Mouse (Mus musculus) liver, embryonic 11.5 days (tissue): ENCODE data around the gene Meltf. TPM values are rescaled to one million over a fixed set of nuclear protein-coding genes. Genes with fewer than 3 reads are reported as not detected.
"Not testable (repeated sequence)": the region's sequence is repeated elsewhere in the genome, so short reads cannot be mapped to it uniquely, and the experiment has no call there.

Source experiments
- ATAC-seq: fragments of 200-750 bp; cut with Nextera tagmentation; replicated peaks from 2 replicates; pipeline ENCODE4 v1.8.0; 2017; ENCODE audit warnings: moderate number of reproducible peaks, mild to moderate bottlenecking, moderate TSS enrichment, moderate library complexity; ENCODE audit not compliant: low FRiP score
- DNase-seq: peaks from one replicate; pipeline ENCODE4 v3.0.0-alpha.2; 2017; ENCODE audit warnings: low spot score
- H3K27ac ChIP-seq: fragments of 300-500 bp; sonication (generic); 2 replicates; pipeline ENCODE4 v1.5.1; 2014; ENCODE audit warnings: mild to moderate bottlenecking, low read depth, low read length, control low read depth
- H3K27me3 ChIP-seq: fragments of 300-500 bp; sonication (generic); replicated peaks from 2 replicates; pipeline ENCODE4 v1.6.1; 2014; ENCODE audit warnings: low read length, mixed read lengths; ENCODE audit not compliant: control insufficient read depth, insufficient read depth
- H3K36me3 ChIP-seq: fragments of 300-500 bp; sonication (generic); 2 replicates; pipeline ENCODE4 v1.6.1; 2014; ENCODE audit warnings: mild to moderate bottlenecking, low read length, moderate library complexity, mixed read lengths; ENCODE audit not compliant: control insufficient read depth, insufficient read depth
- H3K4me1 ChIP-seq: fragments of 300-500 bp; sonication (generic); replicated peaks from 2 replicates; pipeline ENCODE4 v1.6.1; 2014; ENCODE audit warnings: low read length, mixed read lengths; ENCODE audit not compliant: control insufficient read depth, insufficient read depth
- H3K4me2 ChIP-seq: fragments of 300-500 bp; sonication (generic); 2 replicates; pipeline ENCODE4 v1.6.1; 2014; ENCODE audit warnings: mild to moderate bottlenecking, control low read depth, moderate library complexity
- H3K4me3 ChIP-seq: fragments of 300-500 bp; sonication (generic); 2 replicates; pipeline ENCODE4 v1.5.1; 2014; ENCODE audit warnings: low read depth, low read length, control low read depth
- H3K9ac ChIP-seq: fragments of 300-500 bp; sonication (generic); 2 replicates; pipeline ENCODE4 v1.6.1; 2014; ENCODE audit warnings: low read depth, low read length, control low read depth
- H3K9me3 ChIP-seq: fragments of 300-500 bp; sonication (generic); 2 replicates; pipeline ENCODE4 v1.6.1; 2016; ENCODE audit warnings: low read length, inconsistent platforms, mixed read lengths; ENCODE audit not compliant: control insufficient read depth
- WGBS: fragments of 180-500 bp; shearing (Covaris S2); extraction: QIAGEN DNeasy Blood & Tissue Kit; methylation state at CpG from one replicate; pipeline ENCODE4 v1.1.7; 2014; 5-methylcytosine and 5-hydroxymethylcytosine counted together
- polyA plus RNA-seq: library from polyadenylated mRNA; unstranded; fragments of >200 nt; fragmentation: Nextera tagmentation; extraction: Ambion mirVana; gene quantifications from 2 replicates; pipeline ENCODE4 v1.2.1, GENCODE M21; 2014

Gene Meltf
- polyA plus RNA-seq, 1 experiment from 2014 or later, result 0.33 TPM

GRCm38 (mm10) chr16:31945986-31946385 lies 67.4 kb downstream of the Meltf start:
- not testable (repeated sequence) for ATAC-seq, H3K36me3 ChIP-seq, H3K4me3 ChIP-seq, H3K9ac ChIP-seq, H3K27me3 ChIP-seq, DNase-seq, H3K27ac ChIP-seq, H3K9me3 ChIP-seq
- WGBS, result 84% methylated on average over 6 of the region's 6 CpGs
- Histone ChIP-seq H3K4me1 (peaks cover 15% of the 10 kb centered on the region), H3K4me2 (peak overlapping the region; percentile 92; the same call in 1 of the 2 replicates)

- Histone ChIP-seq H3K27me3 (no peaks in the 10 kb centered on the region), H3K4me2 (peak overlapping the region; percentile 92), H3K9ac (peak overlapping the region; percentile 84), H3K4me3 (peak overlapping the region; percentile 84), H3K27ac (peak overlapping the region; percentile 84; the same call in 1 of the 2 replicates), H3K4me1 (peaks cover 15% of the 10 kb centered on the region), H3K9me3 (no peaks in the 10 kb centered on the region), H3K36me3 (0 out of 2 replicates have a peak, but pooled peaks cover 11% of the 10 kb centered on the region)
- WGBS, result 16% methylated on average over 8 of the region's 8 CpGs
- DNase-seq (no peak), ATAC-seq (no peak)
These were observed 68.7 kb downstream of the Meltf start for GRCm38 (mm10) chr16:31947333-31947732.

GRCm38 (mm10) chr16:31947901-31948316 lies 69.3 kb downstream of the Meltf start:
- peak overlapping the region; percentile 84 for H3K4me3 ChIP-seq
- no peaks in the 10 kb centered on the region for H3K27me3 ChIP-seq
- DNase-seq (no peak), ATAC-seq (peak; percentile 68)
- peaks cover 15% of the 10 kb centered on the region for H3K4me1 ChIP-seq
- peak overlapping the region; percentile 84 for H3K9ac ChIP-seq
- H3K4me2 ChIP-seq, result peak overlapping the region; percentile 92
- under 1% methylated on average over 38 of the region's 38 CpGs for WGBS
- H3K27ac ChIP-seq, result peak overlapping the region; percentile 84
- no peaks in the 10 kb centered on the region for H3K9me3 ChIP-seq
- 0 out of 2 replicates have a peak, but pooled peaks cover 11% of the 10 kb centered on the region for H3K36me3 ChIP-seq

- Histone ChIP-seq H3K27ac (peak within 1 kb of the TSS; percentile 84), H3K4me2 (peak within 1 kb of the TSS; percentile 92), H3K4me3 (peak within 1 kb of the TSS; percentile 84), H3K4me1 (peaks cover 15% of the 10 kb centered on the region), H3K9me3 (no peaks in the 10 kb centered on the region), H3K9ac (peak within 1 kb of the TSS; percentile 84), H3K27me3 (no peaks in the 10 kb centered on the region), H3K36me3 (0 out of 2 replicates have a peak, but pooled peaks cover 11% of the 10 kb centered on the region)
- DNase-seq (peak; percentile 96), ATAC-seq (peak; percentile 86)
- WGBS, result under 1% methylated on average over 55 of the region's 55 CpGs
These were observed 69.8 kb downstream of the Meltf start, which contains the start of the genes 0610012G03Rik and Ncbp2 for GRCm38 (mm10) chr16:31948345-31948774. Gene 0610012G03Rik, minus strand, starts transcription at chr16:31948494. Gene Ncbp2, plus strand, starts transcription at chr16:31948513.

Other genes starting within 250 kb of the Meltf start
- 25.2 and 25.3 TPM in 2 replicates for gene Dlg1, start 215.4 kb upstream of the Meltf start, polyA plus RNA-seq
- 0.38 and 0.75 TPM in 2 replicates for gene Pigz, start 55.0 kb downstream of the Meltf start, polyA plus RNA-seq
- 86.1 and 93.7 TPM in 2 replicates for gene 0610012G03Rik, start 69.7 kb downstream of the Meltf start, polyA plus RNA-seq
- gene Ncbp2, start 69.7 kb downstream of the Meltf start, polyA plus RNA-seq, result 93.0 and 93.5 TPM in 2 replicates
- gene Senp5, start 124.5 kb downstream of the Meltf start, polyA plus RNA-seq, result 13.0 and 13.1 TPM in 2 replicates
- 30.0 and 32.9 TPM in 2 replicates for gene Pak2, start 200.5 kb downstream of the Meltf start, polyA plus RNA-seq
- 57.1 and 63.0 TPM in 2 replicates for gene Pigx, start 220.9 kb downstream of the Meltf start, polyA plus RNA-seq
- 14.3 and 14.7 TPM in 2 replicates for gene Cep19, start 221.0 kb downstream of the Meltf start, polyA plus RNA-seq